Mouse (Mus musculus): ENCODE results near the gene Tent4a.

DNA sequence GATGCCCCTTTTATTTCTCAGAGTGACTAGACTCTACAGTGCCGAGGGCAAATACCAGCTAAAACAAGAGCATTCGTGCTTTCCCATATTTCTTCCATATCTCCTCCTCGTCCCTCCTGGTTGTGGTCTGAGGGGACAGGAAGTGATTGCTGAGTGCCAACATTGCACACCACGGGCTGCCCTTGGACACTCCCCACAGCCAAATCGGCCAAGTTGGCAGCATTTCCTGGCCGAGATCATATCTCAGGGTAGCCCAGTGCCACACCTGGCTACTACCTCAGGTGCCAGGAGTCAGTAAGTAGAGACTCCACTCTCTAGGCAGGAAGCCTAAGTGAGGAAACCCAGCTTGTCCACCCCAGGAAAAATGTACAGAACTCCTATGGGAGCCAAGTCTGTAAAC lies 6.8 kb upstream of the Tent4a start:
- TF ChIP-seq GATA1 (IDR thresholded peaks at IDR 0.05; ENCODE audit: low read length) (no peak), TAL1 (IDR thresholded peaks at IDR 0.05; ENCODE audit: low read length) (no peak)
